In genomic region chr17:82929511-82929910, GRCm38 (mm10) we compare ENCODE assay signal across 21 mouse cellular contexts.
DNase-seq lines count a peak whose midpoint lies in the region; ATAC-seq and TF ChIP-seq lines count a peak whose summit lies in the region.
"Had no signal": no experiment of that assay in that cellular context is flagged by ENCODE, and none has a peak within 500 bp of the region (broad histone marks: within the 10 kb centered on the region; RNA-seq: fewer than 3 reads in every experiment).

No protein-coding gene starts in this region.

- H3K9me3 ChIP-seq in hindbrain, embryonic 14.5 days (ENCODE audit: control insufficient read depth, low read length) = no peaks in the 10 kb centered on the region
- no peaks in the 10 kb centered on the region for H3K9me3 ChIP-seq in hindbrain, embryonic 10.5 days
- no peaks in the 10 kb centered on the region for H3K9me3 ChIP-seq in ES-E14 (ENCODE audit: control insufficient read depth, insufficient read depth, low read depth, low read length)
- H3K9me3 ChIP-seq in forebrain, embryonic 12.5 days = no peaks in the 10 kb centered on the region
- H3K9me3 ChIP-seq in hindbrain, postnatal 0 days (ENCODE audit: low read length) = no peaks in the 10 kb centered on the region
- H3K9me3 ChIP-seq: embryonic facial prominence, embryonic 12.5 days; heart, embryonic 15.5 days; liver, embryonic 12.5 days had no signal

- peaks cover 7% of the 10 kb centered on the region; the same call in 1 of the 2 replicates for H3K4me1 ChIP-seq in hindbrain, embryonic 14.5 days (replicated peaks; ENCODE audit: control insufficient read depth, insufficient read depth, low read length)
- no peaks in the 10 kb centered on the region for H3K4me1 ChIP-seq in hindbrain, embryonic 10.5 days (replicated peaks)
- no peaks in the 10 kb centered on the region for H3K4me1 ChIP-seq in ES-E14 (ENCODE audit: control insufficient read depth in 2 of 2, insufficient read depth in 2 of 2, low read length in 2 of 2, poor library complexity in 1 of 2)
- 0 out of 2 replicates have a peak, but pooled peaks cover 3% of the 10 kb centered on the region for H3K4me1 ChIP-seq in forebrain, embryonic 12.5 days
- no peaks in the 10 kb centered on the region for H3K4me1 ChIP-seq in hindbrain, postnatal 0 days (ENCODE audit: insufficient read depth, low read length)
- H3K4me1 ChIP-seq: embryonic facial prominence, embryonic 12.5 days; heart, embryonic 15.5 days; liver, embryonic 12.5 days had no signal

- no peak overlapping the region for H3K4me3 ChIP-seq in hindbrain, embryonic 14.5 days (replicated peaks; ENCODE audit: low read length)
- no peak overlapping the region for H3K4me3 ChIP-seq in hindbrain, embryonic 10.5 days
- H3K4me3 ChIP-seq in ES-E14 (ENCODE audit: insufficient read depth in 1 of 2, low read depth in 1 of 2, low read length in 2 of 2, poor library complexity in 1 of 2, severe bottlenecking in 1 of 2) = no peak overlapping the region
- H3K4me3 ChIP-seq in forebrain, embryonic 12.5 days (replicated peaks) = no peak overlapping the region
- no peak overlapping the region for H3K4me3 ChIP-seq in hindbrain, postnatal 0 days (ENCODE audit: low read length)
- H3K4me3 ChIP-seq: embryonic facial prominence, embryonic 12.5 days; erythroblast, embryonic 14.5 days; heart, embryonic 15.5 days; liver, embryonic 12.5 days had no signal

- peak; percentile 49 for DNase-seq in hindbrain, embryonic 14.5 days (ENCODE audit: low spot score)
- no peak for DNase-seq in hindbrain, embryonic 10.5 days (ENCODE audit: low spot score)
- DNase-seq in ES-E14 (ENCODE audit: low read depth, low spot score) = no peak
- peak; percentile 62 for DNase-seq in hindbrain, postnatal 0 days (ENCODE audit: low spot score)
- no peak for DNase-seq in kidney, postnatal 10 days
- no peak for DNase-seq in adrenal gland, postnatal 14 days
- DNase-seq: cerebellum, postnatal 10 days; gastrocnemius, postnatal 10 days; kidney, adult 18-20 months; kidney, postnatal 14 days; layer of hippocampus, adult 9-11 months; lung, adult 2 months; lung, postnatal 36 days; retina, postnatal 1 day; right cerebral cortex, postnatal 4 days; thymus, adult 2 months had no signal

- no peaks in the 10 kb centered on the region for H3K36me3 ChIP-seq in hindbrain, embryonic 14.5 days (replicated peaks; ENCODE audit: control insufficient read depth, insufficient read depth)
- no peaks in the 10 kb centered on the region for H3K36me3 ChIP-seq in hindbrain, embryonic 10.5 days
- H3K36me3 ChIP-seq in ES-E14 (ENCODE audit: control insufficient read depth, insufficient read depth, low read length, poor library complexity, severe bottlenecking) = no peaks in the 10 kb centered on the region
- no peaks in the 10 kb centered on the region for H3K36me3 ChIP-seq in forebrain, embryonic 12.5 days (replicated peaks)
- H3K36me3 ChIP-seq in hindbrain, postnatal 0 days (ENCODE audit: insufficient read depth, low read length) = no peaks in the 10 kb centered on the region
- H3K36me3 ChIP-seq: embryonic facial prominence, embryonic 12.5 days; heart, embryonic 15.5 days; liver, embryonic 12.5 days had no signal

- no peak overlapping the region for H3K9ac ChIP-seq in hindbrain, embryonic 14.5 days
- H3K9ac ChIP-seq in ES-E14 (ENCODE audit: insufficient read depth, low read depth, low read length, poor library complexity, severe bottlenecking) = no peak overlapping the region
- H3K9ac ChIP-seq in forebrain, embryonic 12.5 days = no peak overlapping the region
- no peak overlapping the region for H3K9ac ChIP-seq in hindbrain, postnatal 0 days (replicated peaks; ENCODE audit: low read length)
- H3K9ac ChIP-seq: embryonic facial prominence, embryonic 12.5 days; heart, embryonic 15.5 days; liver, embryonic 12.5 days had no signal

- WGBS in hindbrain, embryonic 14.5 days = 31% methylated on average over 3 of the region's 3 CpGs
- WGBS in hindbrain, embryonic 10.5 days = 68% methylated on average over 3 of the region's 3 CpGs
- WGBS in forebrain, embryonic 12.5 days = 31% methylated on average over 3 of the region's 3 CpGs
- WGBS in hindbrain, postnatal 0 days = 11% methylated on average over 3 of the region's 3 CpGs

- no peak overlapping the region for H3K4me2 ChIP-seq in hindbrain, embryonic 14.5 days (replicated peaks)
- H3K4me2 ChIP-seq in forebrain, embryonic 12.5 days = no peak overlapping the region
- H3K4me2 ChIP-seq in hindbrain, postnatal 0 days (ENCODE audit: low read depth, low read length) = no peak overlapping the region
- H3K4me2 ChIP-seq: embryonic facial prominence, embryonic 12.5 days; heart, embryonic 15.5 days; liver, embryonic 12.5 days had no signal

- in situ Hi-C loops in ES-E14 (cut with MboI; ENCODE audit: low sequenced_read_pairs in 2 of 2, unreplicated experiment in 2 of 2) = no loop called here

- no peak overlapping the region for H3K27ac ChIP-seq in hindbrain, embryonic 14.5 days
- H3K27ac ChIP-seq in hindbrain, embryonic 10.5 days = no peak overlapping the region
- no peak overlapping the region for H3K27ac ChIP-seq in ES-E14 (ENCODE audit: insufficient read depth, low read depth, low read length, poor library complexity, severe bottlenecking)
- peak overlapping the region; percentile 19; the same call in 1 of the 2 replicates for H3K27ac ChIP-seq in forebrain, embryonic 12.5 days
- H3K27ac ChIP-seq in hindbrain, postnatal 0 days = no peak overlapping the region
- H3K27ac ChIP-seq: embryonic facial prominence, embryonic 12.5 days; heart, embryonic 15.5 days; liver, embryonic 12.5 days had no signal

- TF ChIP-seq CTCF in hindbrain, postnatal 0 days (IDR thresholded peaks at IDR 0.05; ENCODE audit: low read depth) = no peak

- H3K27me3 ChIP-seq in hindbrain, embryonic 14.5 days (ENCODE audit: control insufficient read depth, insufficient read depth, low read length) = no peaks in the 10 kb centered on the region
- no peaks in the 10 kb centered on the region for H3K27me3 ChIP-seq in hindbrain, embryonic 10.5 days (ENCODE audit: insufficient read depth, poor library complexity, severe bottlenecking)
- H3K27me3 ChIP-seq in forebrain, embryonic 12.5 days = no peaks in the 10 kb centered on the region
- H3K27me3 ChIP-seq in hindbrain, postnatal 0 days (ENCODE audit: insufficient read depth, low read length) = no peaks in the 10 kb centered on the region
- H3K27me3 ChIP-seq: embryonic facial prominence, embryonic 12.5 days; heart, embryonic 15.5 days; liver, embryonic 12.5 days had no signal

- peak; percentile 69 for ATAC-seq in hindbrain, embryonic 14.5 days (ENCODE audit: low FRiP score)
- ATAC-seq in forebrain, embryonic 12.5 days (ENCODE audit: low FRiP score) = peak; percentile 77; the same call in 1 of the 2 replicates
- 0 out of 2 replicates have a peak, but pooled peaks have one; percentile 47 for ATAC-seq in hindbrain, postnatal 0 days
- ATAC-seq: liver, embryonic 12.5 days had no signal

TF ChIP-seq in ES-E14, 5 proteins besides CTCF, POLR2A, EP300 and RAD21:
- TF ChIP-seq ZNF384 (IDR thresholded peaks at IDR 0.05; ENCODE audit: low read depth, low read length) = 0 out of 2 replicates have a peak, but pooled peaks have one; percentile 18
- TF ChIP-seq HCFC1 (IDR thresholded peaks at IDR 0.05; ENCODE audit: borderline replicate concordance, insufficient read depth, low read length) = no peak

Comparison
In these comparisons a context has a peak if more than half of its experiments do, and no peak if none do; other contexts are left out.
1. DNase-seq: peak in hindbrain, embryonic 14.5 days (single experiment) and hindbrain, postnatal 0 days (single experiment); none in hindbrain, embryonic 10.5 days (single experiment), ES-E14 (single experiment), kidney, postnatal 10 days (single experiment) and adrenal gland, postnatal 14 days (single experiment).
2. Peak in every context shown above with its lines, with median percentiles within 50 percentile points of each other: ATAC-seq.